Mouse (Mus musculus) ZHBTc4 (cell line): ENCODE data around the gene F11.
A peak's percentile ranks its signal among the peaks of the same experiment; 100 is the strongest.

Experiments used
- DNase-seq: peaks from one replicate; pipeline ENCODE4 v3.0.0-alpha.2; 2011; ENCODE audit warnings: low read depth, low spot score

The F11 gene

GRCm38 (mm10) chr8:45246307-45246706 lies 15.5 kb downstream of the F11 start:
- DNase-seq, result peak; percentile 58

- no peak for DNase-seq
Measured at GRCm38 (mm10) chr8:45239363-45239762, 22.5 kb downstream of the F11 start.

GRCm38 (mm10) chr8:45238282-45238681 lies 23.5 kb downstream of the F11 start:
- peak; percentile 62 for DNase-seq

GRCm38 (mm10) chr8:45236164-45236912 lies 25.5 kb downstream of the F11 start:
- peak; percentile 89 for DNase-seq

- peak; percentile 70 for DNase-seq
Measured at GRCm38 (mm10) chr8:45235228-45235627, 26.6 kb downstream of the F11 start.

GRCm38 (mm10) chr8:45233256-45233655 lies 28.6 kb downstream of the F11 start:
- DNase-seq, result peak; percentile 95

- DNase-seq, result no peak
Measured at GRCm38 (mm10) chr8:45202476-45202875, 59.4 kb downstream of the F11 start.

- no peak for DNase-seq
Measured at GRCm38 (mm10) chr8:45201605-45202004, 60.2 kb downstream of the F11 start.

- DNase-seq, result no peak
Measured at GRCm38 (mm10) chr8:45197294-45197693, 64.5 kb downstream of the F11 start.

- DNase-seq, result no peak
Measured at GRCm38 (mm10) chr8:45195954-45196526, 65.8 kb downstream of the F11 start.
